Mouse (Mus musculus): ENCODE data around the gene Ccdc47. TPM values are rescaled to one million over a fixed set of nuclear protein-coding genes. Genes with fewer than 3 reads are reported as not detected.
A peak's percentile ranks its signal among the peaks of the same experiment; 100 is the strongest.
"Not testable (repeated sequence)": the region's sequence is repeated elsewhere in the genome, so short reads cannot be mapped to it uniquely, and the experiment has no call there.

Gene Ccdc47
- 69.9 and 74.0 TPM in 2 replicates for polyA plus RNA-seq (2016; fragmentation: Nextera tagmentation; extraction: Ambion mirVana)

DNA sequence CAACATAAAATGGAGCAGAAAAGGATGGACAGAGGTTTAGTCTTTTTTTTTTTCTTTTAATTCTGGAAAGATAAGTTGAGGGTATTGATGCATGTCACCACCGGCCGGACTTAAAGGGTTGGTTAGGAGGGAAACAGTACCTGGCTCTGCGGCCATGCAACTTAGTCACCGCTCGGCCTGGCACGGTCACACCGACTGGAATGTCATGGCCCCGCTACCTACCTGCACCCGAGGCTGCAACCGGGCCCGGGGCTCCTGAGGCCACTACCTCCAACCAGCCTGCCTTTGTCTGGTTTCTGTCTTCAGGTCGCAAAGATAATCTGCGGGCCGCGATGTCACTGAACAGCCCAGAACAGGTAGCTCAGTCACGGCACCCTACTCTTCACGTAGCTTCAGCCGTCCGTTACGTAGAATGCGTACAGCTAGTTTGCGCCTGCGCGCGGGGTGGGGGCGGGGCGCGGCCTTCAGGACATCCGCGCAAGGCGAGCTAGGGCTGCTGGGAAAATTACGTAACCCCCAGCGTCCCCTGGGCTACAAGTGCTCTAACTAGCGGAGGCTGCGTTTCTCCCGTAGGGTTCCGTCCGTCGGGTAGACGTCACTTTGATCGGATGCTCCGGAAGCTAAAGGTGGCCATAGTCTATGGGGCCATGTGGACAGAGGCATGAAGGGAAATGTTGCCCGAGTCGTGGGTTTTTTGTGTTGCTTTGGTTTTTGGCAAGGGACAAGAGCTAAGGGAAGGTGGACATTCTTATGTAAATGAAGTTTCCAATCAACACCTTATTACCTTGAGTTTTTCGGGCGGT is at the start of gene Ccdc47:
Gene Ccdc47, minus strand, starts transcription at position 418 of the 803 bp plus-strand sequence.
- DNase-seq (ENCODE audit: low spot score) = peak; percentile 96
- Histone ChIP-seq H3K27me3 (ENCODE audit: low read depth, poor library complexity, severe bottlenecking) (no peaks in the 10 kb centered on the region), H3K4me3 (peak within 1 kb of the TSS; percentile 75), H3K27ac (replicated peaks) (peak within 1 kb of the TSS; percentile 92), H3K9me3 (replicated peaks) (no peaks in the 10 kb centered on the region), H3K4me1 (peaks cover 30% of the 10 kb centered on the region), H3K36me3 (peaks cover 33% of the 10 kb centered on the region)
- under 1% methylated on average over 46 of the region's 46 CpGs for whole genome bisulfite sequencing

DNA sequence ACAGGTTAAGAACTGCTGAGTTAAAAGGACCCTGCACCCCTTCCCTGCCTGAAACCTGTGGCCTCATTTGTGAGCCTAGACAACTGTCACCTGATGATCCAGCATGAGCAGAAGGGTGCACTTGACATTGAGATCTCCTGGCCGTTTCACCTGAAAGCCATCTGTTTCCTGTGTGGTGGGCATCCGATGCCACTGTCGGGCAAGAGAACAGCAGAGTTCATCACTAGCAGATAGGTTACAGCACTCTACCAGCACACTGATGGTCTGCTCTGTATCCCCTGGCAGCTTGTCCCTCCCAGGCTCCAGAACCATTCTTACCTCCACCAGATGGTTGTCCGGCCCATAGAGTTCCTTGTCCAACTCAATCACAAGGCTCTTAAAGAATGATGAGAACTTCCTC is 49.4 kb upstream of the Ccdc47 start:
- DNase-seq (ENCODE audit: low spot score) = no peak
- Histone ChIP-seq H3K27me3 (ENCODE audit: low read depth, poor library complexity, severe bottlenecking) (no peaks in the 10 kb centered on the region), H3K4me3 (no peak overlapping the region), H3K27ac (replicated peaks) (no peak overlapping the region), H3K9me3 (replicated peaks) (no peaks in the 10 kb centered on the region), H3K36me3 (peaks cover 86% of the 10 kb centered on the region), H3K4me1 (peaks cover 31% of the 10 kb centered on the region)
- WGBS = 95% methylated on average over 4 of the region's 4 CpGs

DNA sequence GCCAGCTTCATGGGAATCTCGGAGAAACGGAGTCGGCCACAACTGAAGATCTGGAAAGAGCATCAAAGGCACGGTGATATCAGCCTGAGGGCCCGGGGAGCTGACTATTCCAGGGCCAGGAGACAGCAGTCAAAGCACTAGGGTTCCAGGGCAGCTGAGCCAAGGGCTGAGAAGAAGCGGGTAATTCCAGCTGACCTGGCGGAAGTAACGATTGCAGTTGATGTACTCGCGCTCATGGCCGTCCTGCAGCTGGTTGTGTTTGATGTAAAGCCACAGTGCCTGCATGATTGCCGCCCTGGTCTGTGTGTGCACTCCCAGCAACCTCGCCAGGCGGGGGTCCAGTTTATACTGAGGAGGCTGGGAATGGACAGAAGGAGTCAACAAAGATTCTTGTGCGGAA is 48.8 kb upstream of the Ccdc47 start:
- Histone ChIP-seq H3K4me3 (no peak overlapping the region), H3K36me3 (peaks cover 89% of the 10 kb centered on the region)
- WGBS = 95% methylated on average over 15 of the region's 15 CpGs

DNA sequence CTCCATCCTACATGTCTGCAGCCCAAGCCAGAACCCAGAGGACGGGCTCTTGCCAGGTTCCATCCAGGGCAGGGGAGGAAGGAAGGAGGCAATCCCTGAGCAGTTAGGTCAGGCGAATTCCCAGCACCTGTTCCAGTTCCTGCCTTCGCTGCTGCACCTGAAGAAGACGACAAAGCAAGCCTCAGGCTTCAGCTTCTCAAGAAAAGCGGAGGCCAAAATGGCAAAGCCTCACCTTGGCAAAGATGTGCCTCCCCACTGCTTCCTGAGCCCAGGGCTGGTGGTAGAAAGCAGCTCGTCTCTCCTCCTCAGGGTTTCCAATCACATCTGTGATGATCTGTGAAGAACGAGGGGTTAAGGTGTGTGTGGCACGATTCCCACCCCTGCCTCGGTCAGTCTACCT is 47.8 kb upstream of the Ccdc47 start:
- peaks cover 19% of the 10 kb centered on the region for H3K4me1 ChIP-seq
- no peak for DNase-seq (ENCODE audit: low spot score)
- H3K27me3 ChIP-seq (ENCODE audit: low read depth, poor library complexity, severe bottlenecking) = no peaks in the 10 kb centered on the region
- H3K9me3 ChIP-seq (replicated peaks) = no peaks in the 10 kb centered on the region
- H3K4me3 ChIP-seq = no peak overlapping the region
- WGBS = 91% methylated on average over 9 of the region's 9 CpGs
- no peak overlapping the region for H3K27ac ChIP-seq (replicated peaks)
- H3K36me3 ChIP-seq = peaks cover 99% of the 10 kb centered on the region

More for the DNA sequence above, 48.8 kb upstream of the Ccdc47 start:
- no peaks in the 10 kb centered on the region for H3K27me3 ChIP-seq (ENCODE audit: low read depth, poor library complexity, severe bottlenecking)
- H3K9me3 ChIP-seq (replicated peaks) = no peaks in the 10 kb centered on the region
- peaks cover 25% of the 10 kb centered on the region for H3K4me1 ChIP-seq
- no peak overlapping the region for H3K27ac ChIP-seq (replicated peaks)
- no peak for DNase-seq (ENCODE audit: low spot score)

- H3K36me3 ChIP-seq = peaks cover 91% of the 10 kb centered on the region
These were observed 44.8 kb upstream of the Ccdc47 start for GRCm38 (mm10) chr11:106260826-106261450.

GRCm38 (mm10) chr11:106256775-106257174 is 40.6 kb upstream of the Ccdc47 start:
- Histone ChIP-seq H3K27me3 (ENCODE audit: low read depth, poor library complexity, severe bottlenecking) (no peaks in the 10 kb centered on the region), H3K9me3 (replicated peaks) (no peaks in the 10 kb centered on the region), H3K4me3 (peak overlapping the region; percentile 91), H3K27ac (replicated peaks) (peak overlapping the region; percentile 96), H3K4me1 (peaks cover 28% of the 10 kb centered on the region), H3K36me3 (peaks cover 80% of the 10 kb centered on the region)
- 76% methylated on average over 5 of the region's 5 CpGs for WGBS
- no peak for DNase-seq (ENCODE audit: low spot score)

More at GRCm38 (mm10) chr11:106260826-106261450, 44.8 kb upstream of the Ccdc47 start:
- 87% methylated on average over 14 of the region's 14 CpGs for whole genome bisulfite sequencing
- no peak overlapping the region for H3K27ac ChIP-seq (replicated peaks)
- peaks cover 16% of the 10 kb centered on the region for H3K4me1 ChIP-seq
- no peak for DNase-seq (ENCODE audit: low spot score)
- H3K27me3 ChIP-seq (ENCODE audit: low read depth, poor library complexity, severe bottlenecking) = no peaks in the 10 kb centered on the region
- H3K9me3 ChIP-seq (replicated peaks) = no peaks in the 10 kb centered on the region
- no peak overlapping the region for H3K4me3 ChIP-seq

- Histone ChIP-seq H3K4me3 (peak within 1 kb of the TSS; percentile 91), H3K27me3 (ENCODE audit: low read depth, poor library complexity, severe bottlenecking) (no peaks in the 10 kb centered on the region), H3K27ac (replicated peaks) (peak within 1 kb of the TSS; percentile 96), H3K36me3 (peaks cover 80% of the 10 kb centered on the region), H3K4me1 (peaks cover 28% of the 10 kb centered on the region), H3K9me3 (replicated peaks) (no peaks in the 10 kb centered on the region)
- WGBS = under 1% methylated on average over 42 of the region's 42 CpGs
- peak; percentile 95 for DNase-seq (ENCODE audit: low spot score)
These were observed 39.7 kb upstream of the Ccdc47 start, which contains the start of the genes Ftsj3 and Psmc5 for GRCm38 (mm10) chr11:106255685-106256451. TSS of gene Ftsj3 (minus strand) at chr11:106256079. TSS of gene Psmc5 (plus strand) at chr11:106256154.

DNA sequence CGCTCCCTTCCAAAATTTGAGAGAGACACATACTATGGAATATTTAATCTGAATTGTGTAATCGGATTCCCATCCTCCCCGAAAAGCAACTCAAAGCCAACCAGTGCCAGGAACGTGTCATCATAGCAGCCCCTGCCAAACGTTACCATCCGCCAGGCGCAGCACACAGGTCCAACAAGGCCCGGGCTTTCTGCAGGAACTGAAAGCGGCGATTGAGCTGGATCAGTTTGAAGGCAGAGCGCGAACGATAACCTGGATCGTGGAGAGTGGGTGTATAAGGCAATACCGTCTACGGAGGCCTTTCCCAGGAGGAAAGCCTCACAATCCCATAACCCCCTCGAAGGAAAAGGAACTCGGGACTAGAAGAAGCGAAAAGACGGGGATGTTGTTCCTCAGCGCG is 39.0 kb upstream of the Ccdc47 start:
- peaks cover 80% of the 10 kb centered on the region for H3K36me3 ChIP-seq

GRCm38 (mm10) chr11:106254767-106255166 is 38.6 kb upstream of the Ccdc47 start:
- Histone ChIP-seq H3K9me3 (replicated peaks) (no peaks in the 10 kb centered on the region), H3K4me3 (peak overlapping the region; percentile 91), H3K4me1 (peaks cover 28% of the 10 kb centered on the region), H3K36me3 (peaks cover 80% of the 10 kb centered on the region), H3K27me3 (ENCODE audit: low read depth, poor library complexity, severe bottlenecking) (no peaks in the 10 kb centered on the region), H3K27ac (replicated peaks) (no peak overlapping the region)
- DNase-seq (ENCODE audit: low spot score) = no peak
- 21% methylated on average over 2 of the region's 2 CpGs for WGBS

More for the DNA sequence above, 39.0 kb upstream of the Ccdc47 start:
- Histone ChIP-seq H3K9me3 (replicated peaks) (no peaks in the 10 kb centered on the region), H3K4me1 (peaks cover 28% of the 10 kb centered on the region), H3K27ac (replicated peaks) (peak overlapping the region; percentile 96), H3K4me3 (peak overlapping the region; percentile 91), H3K27me3 (ENCODE audit: low read depth, poor library complexity, severe bottlenecking) (no peaks in the 10 kb centered on the region)
- WGBS = 5% methylated on average over 22 of the region's 22 CpGs
- no peak for DNase-seq (ENCODE audit: low spot score)

DNA sequence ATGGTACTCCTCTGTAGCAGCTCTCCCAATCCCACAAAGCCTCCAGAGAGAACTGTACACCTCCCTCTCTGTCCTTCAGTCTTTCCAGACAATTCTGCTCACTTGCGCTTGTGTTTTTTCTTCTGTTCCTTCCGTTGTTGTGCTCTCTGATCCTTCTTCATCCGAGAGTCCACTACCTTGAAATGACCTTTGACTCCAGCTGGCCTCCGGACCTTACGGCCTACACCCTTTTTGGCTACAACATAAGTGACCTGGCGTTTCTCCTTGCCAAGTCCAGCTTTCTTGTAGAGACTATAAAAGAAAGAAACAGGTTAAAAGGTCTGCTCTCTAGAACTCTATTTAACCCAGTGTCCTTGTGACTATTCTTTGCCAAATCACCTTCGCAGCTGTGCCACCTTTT is 33.2 kb upstream of the Ccdc47 start:
- H3K4me1 ChIP-seq = peaks cover under 1% of the 10 kb centered on the region; the same call in 1 of the 2 replicates
- no peak for DNase-seq (ENCODE audit: low spot score)
- H3K36me3 ChIP-seq = peaks cover 100% of the 10 kb centered on the region
- no peak overlapping the region for H3K4me3 ChIP-seq
- WGBS = 92% methylated on average over 7 of the region's 7 CpGs
- H3K27me3 ChIP-seq (ENCODE audit: low read depth, poor library complexity, severe bottlenecking) = no peaks in the 10 kb centered on the region
- no peak overlapping the region for H3K27ac ChIP-seq (replicated peaks)
- H3K9me3 ChIP-seq (replicated peaks) = peaks cover 5% of the 10 kb centered on the region

DNA sequence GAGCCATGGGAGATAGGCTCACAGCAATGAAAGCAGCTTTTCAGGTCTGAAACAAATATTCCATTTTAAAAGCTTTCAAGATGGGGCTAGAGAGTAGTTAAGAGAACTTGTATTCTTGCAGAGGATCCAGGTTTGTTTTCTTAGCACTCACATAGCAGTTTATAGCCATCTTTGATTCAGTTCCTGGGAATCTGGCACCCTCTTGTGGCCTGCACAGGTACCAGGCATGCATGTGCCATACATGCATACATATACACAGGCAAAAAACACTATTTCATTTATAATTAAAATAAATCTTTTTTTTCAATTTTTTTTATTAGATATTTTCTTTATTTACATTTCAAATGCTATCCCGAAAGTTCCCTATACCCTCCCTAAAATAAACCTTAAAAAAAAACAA is 30.7 kb upstream of the Ccdc47 start:
- no peak for DNase-seq (ENCODE audit: low spot score)
- Histone ChIP-seq H3K27ac (replicated peaks) (no peak overlapping the region), H3K27me3 (ENCODE audit: low read depth, poor library complexity, severe bottlenecking) (no peaks in the 10 kb centered on the region), H3K4me1 (no peaks in the 10 kb centered on the region), H3K9me3 (replicated peaks) (peaks cover 5% of the 10 kb centered on the region), H3K36me3 (peaks cover 100% of the 10 kb centered on the region), H3K4me3 (no peak overlapping the region)
- WGBS = 93% methylated on average over 1 of the region's 1 CpGs

GRCm38 (mm10) chr11:106233978-106234377 is 17.8 kb upstream of the Ccdc47 start:
- not testable (repeated sequence) for DNase-seq (ENCODE audit: low spot score); H3K27me3 ChIP-seq (ENCODE audit: low read depth, poor library complexity, severe bottlenecking); H3K27ac ChIP-seq (replicated peaks); H3K4me3 ChIP-seq; H3K9me3 ChIP-seq (replicated peaks); H3K4me1 ChIP-seq
- WGBS = 85% methylated on average over 8 of the region's 8 CpGs
- H3K36me3 ChIP-seq = peaks cover 97% of the 10 kb centered on the region
